Mouse (Mus musculus): ENCODE results near the gene Gsc2. TPM values are rescaled to one million over a fixed set of nuclear protein-coding genes. Genes with fewer than 3 reads are reported as not detected.

Gsc2 gene
- total RNA-seq, 2 experiments from 2014 or later: not detected

Other genes with a start within 250 kb of the Gsc2 start
- gene Med15, start 182.2 kb downstream of the Gsc2 start, total RNA-seq (2021): 10 to 100 TPM; 42.7 to 55.3 TPM
- 10 to 100 TPM; 30.6 to 47.9 TPM for gene Klhl22, start 155.4 kb downstream of the Gsc2 start, total RNA-seq (2021)
- 10 to 100 TPM; 15.0 to 16.7 TPM for gene Scarf2, start 117.8 kb downstream of the Gsc2 start, total RNA-seq (2021)
- not detected for gene B830017H08Rik, start 81.9 kb downstream of the Gsc2 start, total RNA-seq (2021)
- gene Car15, start 76.7 kb downstream of the Gsc2 start, total RNA-seq (2021): 1 to 10 TPM; 1.3 to 1.9 TPM
- gene Gm20518, start 23.4 kb downstream of the Gsc2 start, total RNA-seq (2021): under 1 TPM; 0.18 to 0.30 TPM
- under 1 TPM in 1 of 2 experiments, not detected in 1; 0.06 TPM for gene Tssk1, start 20.8 kb downstream of the Gsc2 start, total RNA-seq (2021)
- gene Dgcr2, start 16.5 kb downstream of the Gsc2 start, total RNA-seq (2021): 10 to 100 TPM; 60.6 to 63.9 TPM
- gene Tssk2, start 16.4 kb downstream of the Gsc2 start, total RNA-seq (2021): not detected
- 10 to 100 TPM; 19.4 to 23.1 TPM for gene Ess2, start 3.7 kb downstream of the Gsc2 start, total RNA-seq (2021)
- 100 to 1,000 TPM; 115 to 121 TPM for gene Slc25a1, start 13.2 kb upstream of the Gsc2 start, total RNA-seq (2021)
- gene Vpreb2, start 65.4 kb upstream of the Gsc2 start, total RNA-seq (2021): under 1 TPM in 1 of 2 experiments, not detected in 1; 0.36 TPM
- gene Dgcr6, start 137.8 kb upstream of the Gsc2 start, total RNA-seq (2021): 10 to 100 TPM; 57.4 to 60.9 TPM
- 10 to 100 TPM; 14.9 to 16.5 TPM for gene Prodh, start 175.1 kb upstream of the Gsc2 start, total RNA-seq (2021)
- under 1 TPM; 0.66 to 0.94 TPM for gene Rtn4r, start 212.6 kb upstream of the Gsc2 start, total RNA-seq (2021)